Mouse (Mus musculus) layer of hippocampus, adult 2 months (tissue): ENCODE data around the gene Ldha. TPM values are rescaled to one million over a fixed set of nuclear protein-coding genes. Genes with fewer than 3 reads are reported as not detected.
"Not testable (repeated sequence)": the region's sequence is repeated elsewhere in the genome, so short reads cannot be mapped to it uniquely, and the experiment has no call there.

ENCODE experiments used
- DNase-seq, 2 experiments: peaks; one replicate each; pipeline ENCODE4 v3.0.0; 2022; ENCODE audit warnings: low spot score in 2 of 2
- H3K27ac ChIP-seq: fragments of 200-600 bp; 2 replicates; pipeline ENCODE4 v1.8.1; 2022
- H3K4me3 ChIP-seq: fragments of 200-600 bp; 2 replicates; pipeline ENCODE4 v1.8.1; 2022; ENCODE audit warnings: mild to moderate bottlenecking
- CTCF ChIP-seq: fragments of 200-600 bp; conservative IDR thresholded peaks from 2 replicates; pipeline ENCODE4 v1.8.1; 2022; ENCODE audit warnings: antibody characterized with exemption, mild to moderate bottlenecking, moderate library complexity
- total RNA-seq, 2 experiments: library from RNA; stranded (reverse); gene quantifications; 2 replicates each; pipeline ENCODE4 v1.2.3; 2021

Gene Ldha
- total RNA-seq, 2 experiments from 2014 or later: 280 to 297 TPM

DNA sequence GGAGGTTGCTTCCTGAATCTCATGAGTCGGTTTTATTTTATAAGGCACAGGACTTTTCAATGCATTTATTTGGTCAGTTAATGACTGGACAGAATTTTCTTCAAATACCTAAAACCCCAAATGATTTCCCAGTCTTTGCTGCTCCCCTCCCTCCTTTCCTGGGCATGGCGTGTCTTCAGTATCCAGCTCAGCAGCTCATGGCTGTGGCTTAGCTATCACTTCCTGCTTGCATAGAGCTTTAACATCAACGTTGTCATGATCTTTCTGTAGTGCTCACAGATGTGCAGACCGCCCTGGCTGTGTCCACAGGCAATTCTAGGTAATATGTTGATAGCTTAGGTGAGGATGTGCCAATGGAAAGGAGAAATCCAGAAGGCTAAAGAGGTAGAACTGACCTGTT is 30.7 kb downstream of the Ldha start:
- no peak overlapping the region for H3K4me3 ChIP-seq
- DNase-seq: no peak
- no peak for TF ChIP-seq CTCF
- H3K27ac ChIP-seq: no peak overlapping the region

DNA sequence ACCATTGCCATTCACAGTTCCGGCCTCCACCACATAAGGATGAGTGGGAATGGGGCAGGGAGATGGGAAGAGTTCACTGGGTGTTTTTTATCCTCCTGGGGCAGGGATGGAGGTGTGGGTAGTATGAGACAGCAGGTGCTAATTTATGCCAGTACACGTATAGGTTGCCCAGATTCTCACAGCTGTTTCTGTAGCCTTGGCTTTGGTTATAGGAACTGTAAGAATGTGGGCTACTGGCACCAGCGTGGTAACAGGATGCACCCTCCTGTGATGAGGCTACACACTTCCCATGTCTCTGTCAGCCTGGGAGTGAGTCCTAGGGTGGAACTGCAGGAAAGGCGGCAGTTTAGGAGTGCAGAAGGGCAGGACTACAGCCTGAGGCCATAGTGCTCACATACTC is 35.6 kb downstream of the Ldha start:
- Histone ChIP-seq H3K4me3 (no peak overlapping the region), H3K27ac (no peak overlapping the region)
- no peak for TF ChIP-seq CTCF
- no peak for DNase-seq

DNA sequence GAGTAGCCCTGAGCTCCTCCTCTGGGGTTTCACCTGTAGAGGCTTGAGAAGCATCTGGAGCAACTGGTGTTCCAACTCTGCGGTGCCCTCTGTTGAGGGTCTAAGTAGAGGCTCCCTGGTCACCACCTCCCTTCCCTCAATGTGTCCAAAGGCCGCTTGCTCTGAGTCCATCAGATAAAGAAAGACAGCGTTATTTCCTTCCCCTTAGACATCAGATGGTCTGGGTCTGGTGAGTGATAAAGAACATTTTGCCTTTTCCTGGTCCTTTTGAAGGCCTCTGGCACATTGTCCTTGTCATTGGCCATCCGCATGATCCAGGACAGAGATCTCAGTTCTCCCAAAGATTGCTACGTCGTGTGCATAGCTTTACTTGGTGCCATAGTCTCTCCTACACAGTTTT is 36.0 kb downstream of the Ldha start:
- H3K4me3 ChIP-seq: no peak overlapping the region
- DNase-seq: no peak
- no peak for TF ChIP-seq CTCF
- no peak overlapping the region for H3K27ac ChIP-seq

DNA sequence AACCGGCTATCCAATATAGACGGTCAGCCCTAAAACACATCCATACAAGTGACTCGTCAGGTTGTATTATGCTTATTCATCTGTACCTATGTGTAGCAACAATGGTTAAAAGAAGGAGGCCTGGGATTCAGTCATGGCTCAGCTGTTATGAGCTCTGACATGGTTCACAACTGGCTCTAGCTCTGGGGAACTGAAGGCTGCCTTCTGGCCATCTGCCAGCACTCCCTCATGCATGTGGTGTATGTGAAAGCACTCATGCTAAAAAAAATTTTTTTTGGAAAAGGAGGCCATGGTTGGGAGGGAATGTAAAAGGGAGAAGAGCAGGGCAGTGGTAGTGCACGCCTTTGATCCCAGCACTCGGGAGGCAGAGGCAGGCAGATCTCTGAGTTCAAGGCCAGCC is 38.6 kb downstream of the Ldha start:
- no peak overlapping the region for H3K27ac ChIP-seq
- no peak overlapping the region for H3K4me3 ChIP-seq
- no peak for TF ChIP-seq CTCF
- no peak for DNase-seq

DNA sequence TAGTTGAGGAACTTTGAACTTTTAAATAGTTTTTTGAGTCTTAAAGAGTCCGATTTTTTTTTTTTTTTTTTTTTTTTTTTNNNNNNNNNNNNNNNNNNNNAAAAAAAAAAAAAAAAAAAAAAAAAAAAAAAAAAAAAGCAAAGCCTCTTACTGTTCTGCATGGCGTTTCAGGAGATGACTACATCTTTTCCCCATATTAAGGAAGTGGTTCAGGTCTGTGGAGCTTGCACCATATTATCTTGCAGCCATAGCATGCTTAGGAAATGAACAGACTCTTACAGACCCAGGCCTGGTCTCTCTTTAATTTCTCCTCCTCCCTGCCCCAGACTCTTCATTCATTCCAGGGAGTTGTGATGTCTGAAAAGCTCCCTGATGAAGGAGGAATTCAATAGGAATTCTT is 39.7 kb downstream of the Ldha start:
- TF ChIP-seq CTCF: no peak
- DNase-seq: no peak

DNA sequence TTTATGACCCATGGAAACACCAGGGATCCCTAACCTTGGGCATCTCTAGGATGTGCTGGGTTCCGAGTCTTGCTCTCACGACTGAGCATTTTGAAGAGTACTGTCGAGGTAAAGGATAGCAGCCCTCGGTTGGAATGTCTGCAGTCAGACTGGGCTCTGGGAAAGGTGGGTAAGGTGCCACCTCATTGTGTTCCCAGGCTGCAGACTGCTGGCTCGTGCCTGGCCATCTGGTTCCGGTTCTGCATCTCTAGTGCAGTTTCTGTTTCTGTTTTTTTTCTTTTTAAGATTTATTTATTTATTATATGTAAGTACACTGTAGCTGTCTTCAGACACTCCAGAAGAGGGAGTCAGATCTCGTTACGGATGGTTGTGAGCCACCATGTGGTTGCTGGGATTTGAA is 40.7 kb downstream of the Ldha start:
- not testable (repeated sequence) for H3K27ac ChIP-seq, DNase-seq, H3K4me3 ChIP-seq

More for the DNA sequence above, 39.7 kb downstream of the Ldha start:
- Histone ChIP-seq H3K4me3 (no peak overlapping the region), H3K27ac (no peak overlapping the region)

DNA sequence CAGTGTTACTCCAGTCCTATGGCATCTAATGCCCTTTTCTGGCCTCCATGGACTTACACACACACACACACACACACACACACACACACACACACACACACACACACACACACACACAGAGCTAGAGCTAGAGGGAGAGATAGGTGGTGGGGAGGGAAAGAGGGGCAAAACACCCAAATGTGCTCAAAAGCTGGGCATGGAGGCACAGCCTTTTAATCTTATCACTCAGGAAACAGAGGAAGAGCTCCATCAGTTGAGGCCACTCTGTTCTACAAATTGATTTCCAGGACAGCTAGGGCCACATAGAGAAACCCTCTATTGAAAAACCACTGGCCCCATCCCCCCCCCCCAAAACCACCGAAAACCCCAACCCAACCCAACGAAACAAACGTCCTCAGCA is 42.0 kb downstream of the Ldha start:
- no peak for TF ChIP-seq CTCF
- no peak for DNase-seq
- Histone ChIP-seq H3K4me3 (no peak overlapping the region), H3K27ac (no peak overlapping the region)

DNA sequence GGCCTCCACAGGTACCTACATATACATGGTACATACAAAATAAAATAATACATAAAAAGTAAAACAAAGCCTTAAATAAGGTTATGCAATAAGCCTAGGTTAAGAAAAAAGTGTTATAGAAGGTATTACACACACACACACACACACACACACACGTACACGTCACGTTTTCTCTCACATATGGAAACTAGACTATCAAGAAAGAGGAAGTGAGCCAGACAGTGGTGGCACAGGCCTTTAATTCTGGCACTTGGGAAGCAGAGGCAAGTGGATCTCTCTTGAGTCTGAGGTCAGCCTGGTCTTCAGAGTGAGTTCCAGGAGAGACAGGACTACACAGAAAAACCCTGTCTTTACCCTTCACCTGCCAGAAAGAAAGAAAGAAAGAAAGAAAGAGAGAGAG is 54.2 kb downstream of the Ldha start:
- TF ChIP-seq CTCF: no peak

DNA sequence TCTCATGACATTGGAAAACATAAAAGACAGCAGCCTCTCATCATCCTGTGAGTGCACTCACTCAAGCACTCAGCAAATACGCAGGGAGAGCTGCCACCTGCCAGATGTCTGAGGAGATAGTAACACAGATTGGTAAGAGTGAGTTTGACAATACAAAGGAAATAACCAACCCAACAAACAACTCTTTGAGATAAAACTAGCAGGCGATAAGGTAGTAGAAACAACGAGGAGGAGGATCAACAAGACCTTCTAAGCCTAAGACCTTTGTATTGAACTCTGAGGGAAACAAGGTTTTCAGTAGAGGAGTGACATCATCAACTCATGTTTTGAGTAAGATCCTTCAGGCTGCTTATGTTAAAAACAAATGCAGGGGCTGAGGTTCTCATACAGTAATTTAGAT is 58.1 kb downstream of the Ldha start:
- no peak for TF ChIP-seq CTCF
- Histone ChIP-seq H3K4me3 (no peak overlapping the region), H3K27ac (no peak overlapping the region)
- no peak for DNase-seq

More for the DNA sequence above, 54.2 kb downstream of the Ldha start:
- DNase-seq: no peak
- Histone ChIP-seq H3K27ac (no peak overlapping the region), H3K4me3 (no peak overlapping the region)

Other genes with a start within 250 kb of the Ldha start
- 10 to 100 TPM; 47.3 to 54.1 TPM for gene Sergef, start 201.7 kb upstream of the Ldha start, total RNA-seq
- gene Tph1, start 168.9 kb upstream of the Ldha start, total RNA-seq: under 1 TPM; 0.44 to 0.61 TPM
- 10 to 100 TPM; 11.0 to 11.2 TPM for gene Saal1, start 130.8 kb upstream of the Ldha start, total RNA-seq
- gene Saa3, start 125.8 kb upstream of the Ldha start, total RNA-seq: not detected
- gene Saa4, start 108.9 kb upstream of the Ldha start, total RNA-seq: not detected
- not detected for gene Saa1, start 98.5 kb upstream of the Ldha start, total RNA-seq
- gene Saa2, start 89.7 kb upstream of the Ldha start, total RNA-seq: not detected
- gene Hps5, start 45.4 kb upstream of the Ldha start, total RNA-seq: 10 to 100 TPM; 14.0 to 14.2 TPM
- 10 to 100 TPM; 35.0 to 36.1 TPM for gene Gtf2h1, start 45.4 kb upstream of the Ldha start, total RNA-seq
- gene Ldhc, start 19.7 kb downstream of the Ldha start, total RNA-seq: not detected
- 10 to 100 TPM; 75.8 to 77.9 TPM for gene Tsg101, start 78.5 kb downstream of the Ldha start, total RNA-seq
- gene Uevld, start 117.1 kb downstream of the Ldha start, total RNA-seq: 10 to 100 TPM; 14.5 to 15.7 TPM
- gene Gm9999, start 142.1 kb downstream of the Ldha start, total RNA-seq: not detected
- 10 to 100 TPM; 15.4 to 16.0 TPM for gene Spty2d1, start 166.9 kb downstream of the Ldha start, total RNA-seq
- 10 to 100 TPM in 1 of 2 experiments, 1 to 10 TPM in 1; 9.8 to 14.0 TPM for gene Tmem86a, start 209.1 kb downstream of the Ldha start, total RNA-seq